Mouse (Mus musculus) olfactory bulb, adult 2 months (tissue): ENCODE data around the gene Atoh7.

Source experiments
- CTCF ChIP-seq: fragments of 200-500 bp; IDR thresholded peaks from 2 replicates; pipeline ENCODE4 v1.5.1; 2012; ENCODE audit warnings: low read depth, mild to moderate bottlenecking, low read length, moderate library complexity; ENCODE audit not compliant: insufficient read depth
- POLR2A ChIP-seq: fragments of 200-500 bp; IDR thresholded peaks from 2 replicates; pipeline ENCODE4 v1.6.1; 2012; ENCODE audit warnings: mild to moderate bottlenecking, low read depth, low read length, moderate library complexity; ENCODE audit not compliant: insufficient read depth

DNA sequence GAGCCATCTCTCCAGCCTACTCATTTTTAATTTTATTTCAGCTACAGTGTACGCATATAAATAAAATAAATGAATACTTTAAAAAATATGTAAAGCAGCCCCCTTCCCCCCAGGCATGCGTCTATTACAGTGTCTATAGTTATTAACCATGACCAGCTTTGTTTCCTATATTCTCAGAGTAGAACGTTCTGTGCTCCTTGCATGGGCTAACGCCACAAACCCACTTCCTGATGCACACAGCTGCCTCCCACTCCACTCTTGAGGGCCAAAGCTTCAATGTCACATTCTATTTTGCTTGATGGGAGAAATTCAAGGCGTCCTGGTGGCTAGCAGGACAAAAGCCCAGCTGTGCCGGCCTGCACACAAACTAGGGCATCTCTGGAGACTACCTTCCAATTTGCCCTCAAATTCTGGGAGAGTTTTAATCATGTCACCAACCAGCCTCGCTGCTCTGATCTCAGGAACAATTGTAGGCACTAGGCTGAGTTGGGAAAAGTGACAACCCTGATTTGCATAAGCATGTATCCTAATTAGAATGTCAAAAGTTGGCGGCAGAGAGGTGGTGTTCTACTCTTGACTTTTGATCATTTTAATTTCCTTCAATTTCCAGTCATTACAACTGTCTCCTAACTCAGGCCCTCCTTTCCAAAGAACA is 10.2 kb upstream of the Atoh7 start:
- TF ChIP-seq CTCF (no peak), POLR2A (no peak)
